Mouse (Mus musculus) thymus, postnatal 36 days (tissue): ENCODE data around the gene Fiz1.

ENCODE experiments used
- DNase-seq, 2 experiments: peaks; one replicate each; pipeline ENCODE4 v3.0.0; 2022; ENCODE audit warnings: mixed read lengths in 2 of 2

The Fiz1 gene

GRCm38 (mm10) chr7:4996934-4997333, 17.6 kb downstream of the Fiz1 start:
- no peak for DNase-seq

GRCm38 (mm10) chr7:4996003-4996895, 18.2 kb downstream of the Fiz1 start, which contains the start of gene Zfp579:
Zfp579 (minus strand) TSS chr7:4996158.
- DNase-seq, result peak; percentile 88

GRCm38 (mm10) chr7:4995268-4996002, 19.1 kb downstream of the Fiz1 start:
- no peak for DNase-seq

- DNase-seq, result peak in 1 of 2 experiments; percentile 26
Observed at GRCm38 (mm10) chr7:4993999-4994788, 20.3 kb downstream of the Fiz1 start.

- peak in 1 of 2 experiments; percentile 16 for DNase-seq
Observed at GRCm38 (mm10) chr7:4993347-4993998, 21.0 kb downstream of the Fiz1 start.

- no peak for DNase-seq
Observed at GRCm38 (mm10) chr7:4988250-4988649, 26.2 kb downstream of the Fiz1 start.

- DNase-seq, result no peak
Observed at GRCm38 (mm10) chr7:4976832-4977231, 37.7 kb downstream of the Fiz1 start.

- no peak for DNase-seq
Observed at GRCm38 (mm10) chr7:4975455-4975854, 39.0 kb downstream of the Fiz1 start.

GRCm38 (mm10) chr7:4972321-4973047, 42.0 kb downstream of the Fiz1 start:
- DNase-seq, result no peak

GRCm38 (mm10) chr7:4971710-4972109, 42.8 kb downstream of the Fiz1 start:
- DNase-seq, result no peak

GRCm38 (mm10) chr7:4971068-4971467, 43.4 kb downstream of the Fiz1 start, which contains the start of gene Sbk3:
Sbk3 (minus strand) TSS chr7:4971168.
- DNase-seq, result no peak

- DNase-seq, result no peak
Observed at GRCm38 (mm10) chr7:4964988-4965387, 49.5 kb downstream of the Fiz1 start.

GRCm38 (mm10) chr7:4964272-4964671, 50.2 kb downstream of the Fiz1 start, which contains the start of gene Sbk2:
Sbk2 (minus strand) TSS chr7:4964406.
- DNase-seq, result peak; percentile 85 to 89

- no peak for DNase-seq
Observed at GRCm38 (mm10) chr7:4963527-4963926, 51.0 kb downstream of the Fiz1 start.

GRCm38 (mm10) chr7:4957361-4957760, 57.1 kb downstream of the Fiz1 start:
- DNase-seq, result no peak
